Mouse (Mus musculus) bone marrow, adult 2 months (tissue): ENCODE results near the gene Hist1h2ah.

Source experiments
- CTCF ChIP-seq: fragments of 200-500 bp; IDR thresholded peaks from 2 replicates; pipeline ENCODE4 v1.5.1; 2011; ENCODE audit warnings: low read length, control low read depth; ENCODE audit not compliant: control insufficient read depth, insufficient read depth
- POLR2A ChIP-seq: fragments of 200-500 bp; IDR thresholded peaks from 2 replicates; pipeline ENCODE4 v1.6.1; 2011; ENCODE audit warnings: low read depth, mild to moderate bottlenecking, control low read depth, low read length, borderline replicate concordance; ENCODE audit not compliant: control insufficient read depth

DNA sequence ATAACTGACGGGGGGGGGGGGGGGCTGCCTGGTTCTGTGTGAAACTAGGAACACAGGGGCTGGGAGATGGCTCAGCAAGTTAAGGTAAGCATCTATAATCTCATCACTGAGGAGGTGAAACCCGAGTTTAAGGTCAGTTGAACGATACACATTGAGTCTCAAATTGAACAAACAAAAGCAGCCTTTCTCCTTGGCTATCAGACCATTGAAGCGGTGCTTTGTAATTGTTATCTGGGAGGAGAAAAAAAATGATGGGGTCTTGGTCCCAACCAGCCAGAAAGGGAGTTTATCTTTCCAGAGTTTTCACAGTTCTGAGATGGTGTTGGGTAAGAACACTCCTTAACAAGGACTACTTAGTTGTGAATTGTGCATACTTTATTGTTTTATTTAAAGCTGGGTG lies 37.5 kb downstream of the Hist1h2ah start:
- TF ChIP-seq CTCF (no peak), POLR2A (no peak)
